Mouse (Mus musculus): Measurements from ENCODE around the gene Nme8.

The Nme8 gene

GRCm38 (mm10) chr13:19595141-19595540 lies 102.5 kb downstream of the Nme8 start:
- no peak for DNase-seq (ENCODE audit: low spot score in 2 of 2)
